Mouse (Mus musculus): ENCODE measurements at regions not wholly inside any gene's neighbourhood (a gene's known extent, or its start where the extent isn't known, plus 50 kb on each side); places are given as distances from the start of the nearest gene placed in this dataset.

GRCm38 (mm10) chr9:113300846-113301245 is 407.2 kb downstream of the Pdcd6ip start:
- ATAC-seq (ENCODE audit: low TSS enrichment): 0 out of 2 replicates have a peak, but pooled peaks have one; percentile 12

- peak; percentile 83 for ATAC-seq (ENCODE audit: low TSS enrichment)
These were observed 408.2 kb downstream of the Pdcd6ip start for GRCm38 (mm10) chr9:113299900-113300299.

- ATAC-seq (ENCODE audit: low TSS enrichment): peak; percentile 34; the same call in 1 of the 2 replicates
These were observed 412.1 kb downstream of the Pdcd6ip start for GRCm38 (mm10) chr9:113295850-113296467.

- 0 out of 2 replicates have a peak, but pooled peaks have one; percentile 45 for ATAC-seq (ENCODE audit: low TSS enrichment)
These were observed 420.7 kb downstream of the Pdcd6ip start for GRCm38 (mm10) chr9:113287397-113287796.

- ATAC-seq (ENCODE audit: low TSS enrichment): peak; percentile 89; the same call in 1 of the 2 replicates
These were observed 424.8 kb downstream of the Pdcd6ip start for GRCm38 (mm10) chr9:113283244-113283643.

GRCm38 (mm10) chr9:113270595-113270994 is 437.5 kb downstream of the Pdcd6ip start:
- ATAC-seq (ENCODE audit: low TSS enrichment): no peak

GRCm38 (mm10) chr9:113267696-113268095 is 440.4 kb downstream of the Pdcd6ip start:
- ATAC-seq (ENCODE audit: low TSS enrichment): no peak

GRCm38 (mm10) chr9:113263636-113264035 is 444.4 kb downstream of the Pdcd6ip start:
- peak; percentile 58 for ATAC-seq (ENCODE audit: low TSS enrichment)

- peak; percentile 51; the same call in 1 of the 2 replicates for ATAC-seq (ENCODE audit: low TSS enrichment)
These were observed 447.8 kb downstream of the Pdcd6ip start for GRCm38 (mm10) chr9:113260296-113260695.

GRCm38 (mm10) chr9:113258556-113258955 is 449.5 kb downstream of the Pdcd6ip start:
- ATAC-seq (ENCODE audit: low TSS enrichment): no peak

GRCm38 (mm10) chr9:113248703-113249274 is 459.3 kb downstream of the Pdcd6ip start:
- peak; percentile 83 for ATAC-seq (ENCODE audit: low TSS enrichment)

- ATAC-seq (ENCODE audit: low TSS enrichment): peak; percentile 64; the same call in 1 of the 2 replicates
These were observed 460.1 kb downstream of the Pdcd6ip start for GRCm38 (mm10) chr9:113247950-113248349.

- ATAC-seq (ENCODE audit: low TSS enrichment): no peak
These were observed 464.2 kb downstream of the Pdcd6ip start for GRCm38 (mm10) chr9:113243870-113244269.

GRCm38 (mm10) chr9:113233370-113233769 is 474.7 kb downstream of the Pdcd6ip start:
- no peak for ATAC-seq (ENCODE audit: low TSS enrichment)

- peak; percentile 78; the same call in 1 of the 2 replicates for ATAC-seq (ENCODE audit: low TSS enrichment)
These were observed 478.7 kb downstream of the Pdcd6ip start for GRCm38 (mm10) chr9:113229391-113229790.

- ATAC-seq (ENCODE audit: low TSS enrichment): no peak; the same call in 1 of the 2 replicates
These were observed 494.1 kb downstream of the Pdcd6ip start for GRCm38 (mm10) chr9:113213930-113214329.

GRCm38 (mm10) chr9:113212389-113212788 is 495.7 kb downstream of the Pdcd6ip start:
- peak; percentile 93 for ATAC-seq (ENCODE audit: low TSS enrichment)

- ATAC-seq (ENCODE audit: low TSS enrichment): no peak
These were observed 499.9 kb downstream of the Pdcd6ip start for GRCm38 (mm10) chr9:113208181-113208580.

GRCm38 (mm10) chr9:113199241-113199640 is 508.8 kb downstream of the Pdcd6ip start:
- peak; percentile 59; the same call in 1 of the 2 replicates for ATAC-seq (ENCODE audit: low TSS enrichment)

- peak; percentile 57; the same call in 1 of the 2 replicates for ATAC-seq (ENCODE audit: low TSS enrichment)
These were observed 512.5 kb downstream of the Pdcd6ip start for GRCm38 (mm10) chr9:113195556-113195955.

GRCm38 (mm10) chr9:113192773-113193172 is 515.3 kb downstream of the Pdcd6ip start:
- no peak for ATAC-seq (ENCODE audit: low TSS enrichment)

GRCm38 (mm10) chr9:113191163-113191562 is 516.9 kb downstream of the Pdcd6ip start:
- ATAC-seq (ENCODE audit: low TSS enrichment): no peak

GRCm38 (mm10) chr9:113181182-113181581 is 526.9 kb downstream of the Pdcd6ip start:
- 0 out of 2 replicates have a peak, but pooled peaks have one; percentile 46 for ATAC-seq (ENCODE audit: low TSS enrichment)

All from frontal cortex, adult (tissue).